Mouse (Mus musculus): ENCODE results near the gene Fbxo17.

Gene Fbxo17

DNA sequence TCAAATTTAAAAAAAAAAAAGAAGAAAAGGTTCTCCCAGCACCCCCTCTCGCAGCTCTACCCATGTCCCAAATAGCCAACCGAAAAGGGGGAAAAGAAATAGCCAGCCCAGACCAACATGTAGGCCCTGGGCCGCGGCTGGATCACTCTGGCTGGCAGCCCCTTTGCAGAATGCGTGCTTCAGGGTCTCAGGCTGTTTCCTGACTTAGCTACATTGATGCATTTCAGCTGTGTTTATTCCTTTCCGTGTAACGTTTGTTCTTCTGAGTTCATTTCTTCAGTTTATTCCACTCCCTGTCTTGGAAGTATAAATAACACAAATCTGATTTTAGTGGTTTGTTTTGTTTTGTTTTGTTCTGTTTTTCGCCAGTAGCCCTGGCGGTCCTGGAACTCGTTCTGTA lies 1.1 kb downstream of the Fbxo17 start:
- no peak for DNase-seq (ENCODE audit: low read depth, low spot score)

DNA sequence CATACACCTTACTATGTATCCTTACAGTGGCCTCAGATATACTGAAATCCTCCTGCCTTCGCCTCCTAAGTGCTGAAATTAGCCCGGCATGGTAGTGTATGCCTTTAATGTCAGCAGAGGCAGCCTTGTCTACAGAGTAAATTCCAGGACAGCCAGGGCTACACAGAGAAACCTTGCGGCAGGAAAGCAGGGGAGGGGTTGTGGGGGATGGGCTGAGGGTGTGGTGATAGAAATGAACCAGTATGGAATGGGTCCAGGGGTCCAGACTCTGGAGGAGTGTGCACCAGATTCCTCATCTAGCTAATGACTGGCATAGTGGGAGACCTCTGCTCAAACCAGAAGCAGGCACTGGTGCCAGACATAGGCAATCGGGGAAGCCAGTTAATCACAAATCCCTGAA lies 2.6 kb downstream of the Fbxo17 start:
- DNase-seq (ENCODE audit: low read depth, low spot score), result no peak

DNA sequence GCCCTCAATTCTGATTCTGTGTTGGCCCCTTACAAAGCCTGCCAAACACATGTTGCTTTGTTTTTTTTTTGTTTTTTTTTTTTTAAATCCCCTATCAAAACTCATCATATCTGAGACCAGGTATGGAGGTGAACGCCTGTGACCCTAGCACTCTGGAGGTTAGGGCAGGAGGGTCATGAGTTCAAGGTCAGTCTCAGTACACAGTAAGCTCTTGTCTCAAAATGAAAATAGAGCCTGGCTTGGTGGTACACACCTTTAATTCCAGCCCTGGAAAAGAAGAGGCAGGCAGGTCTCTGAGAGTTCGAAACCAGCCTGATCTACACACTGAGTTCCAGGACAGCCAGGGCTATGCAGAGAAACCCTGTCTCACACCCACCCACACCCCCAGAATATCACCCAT lies 3.0 kb downstream of the Fbxo17 start:
- DNase-seq (ENCODE audit: low read depth, low spot score), result no peak

DNA sequence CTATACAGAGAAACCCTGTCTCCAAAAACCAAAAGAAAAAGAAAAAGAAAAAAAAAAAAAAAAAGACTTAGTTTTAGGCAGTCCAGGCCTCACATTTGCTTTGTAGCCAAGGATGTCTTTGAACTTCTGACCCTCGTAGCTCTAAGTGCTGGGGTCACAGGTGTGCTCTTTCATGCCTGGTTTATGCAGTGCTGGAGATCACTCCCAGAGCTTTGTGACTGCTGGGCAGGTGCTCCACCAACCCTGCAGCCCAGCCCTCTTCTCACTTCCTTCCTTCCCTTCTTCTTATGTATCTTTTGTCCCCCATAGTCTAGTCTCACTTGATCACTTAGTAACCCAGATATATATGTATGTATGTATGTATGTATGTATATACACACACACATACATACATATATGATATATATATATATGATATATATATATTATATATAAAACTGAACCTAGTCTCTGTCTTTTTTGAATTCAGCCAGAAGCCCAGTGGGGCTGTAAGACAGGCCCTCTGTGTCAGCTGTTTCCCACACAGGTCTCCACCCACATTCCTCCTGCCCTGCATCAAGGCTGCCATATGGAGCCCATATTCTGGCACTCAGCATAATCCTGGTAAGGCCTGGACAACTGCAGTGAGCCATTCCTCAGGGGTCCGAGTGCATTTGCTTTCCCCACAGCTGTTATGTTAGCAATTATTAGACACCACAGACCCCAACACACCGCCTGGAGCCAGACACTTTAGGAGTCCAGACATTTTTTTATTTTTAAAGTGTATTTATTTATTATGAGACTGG lies 4.3 kb downstream of the Fbxo17 start:
- no peak for DNase-seq (ENCODE audit: low read depth, low spot score)

DNA sequence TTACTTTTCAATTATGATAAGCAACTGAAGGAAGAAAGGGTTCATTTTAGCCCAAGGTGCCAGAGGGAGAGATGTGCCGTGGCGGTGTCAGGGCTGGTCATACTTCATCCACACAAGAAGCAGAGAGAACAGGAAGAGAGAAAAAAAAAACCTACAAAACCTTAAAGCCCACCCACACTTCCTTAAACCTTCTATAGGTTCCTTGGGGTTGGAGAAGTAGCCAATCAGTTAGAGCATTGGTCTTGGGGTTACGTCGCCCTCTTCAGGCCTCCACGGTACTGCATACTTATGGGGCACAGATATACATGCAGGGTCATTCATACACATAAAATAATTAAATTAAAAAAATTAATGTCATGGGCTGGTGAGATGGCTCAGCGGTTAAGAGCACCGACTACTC lies 5.5 kb downstream of the Fbxo17 start:
- DNase-seq (ENCODE audit: low read depth, low spot score), result no peak

DNA sequence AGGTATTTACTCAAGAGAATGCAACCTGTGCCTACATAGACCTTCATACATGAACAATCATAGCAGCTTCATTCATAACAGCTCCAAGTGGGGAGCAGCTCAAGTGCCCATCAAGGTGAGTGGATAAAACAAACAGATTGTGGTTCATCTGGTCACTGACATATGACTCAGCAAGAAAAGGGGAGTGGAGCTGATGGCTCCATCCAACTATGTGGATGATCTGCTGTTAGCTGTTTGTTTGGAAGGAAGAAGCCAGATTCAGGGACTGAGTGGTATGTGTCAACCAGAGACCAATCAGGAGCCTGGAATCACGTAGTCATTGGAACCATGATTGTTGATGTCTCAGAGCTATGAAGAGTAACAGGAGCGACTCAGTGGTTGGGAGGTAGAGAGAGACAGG lies 8.0 kb downstream of the Fbxo17 start:
- no peak for DNase-seq (ENCODE audit: low read depth, low spot score)

DNA sequence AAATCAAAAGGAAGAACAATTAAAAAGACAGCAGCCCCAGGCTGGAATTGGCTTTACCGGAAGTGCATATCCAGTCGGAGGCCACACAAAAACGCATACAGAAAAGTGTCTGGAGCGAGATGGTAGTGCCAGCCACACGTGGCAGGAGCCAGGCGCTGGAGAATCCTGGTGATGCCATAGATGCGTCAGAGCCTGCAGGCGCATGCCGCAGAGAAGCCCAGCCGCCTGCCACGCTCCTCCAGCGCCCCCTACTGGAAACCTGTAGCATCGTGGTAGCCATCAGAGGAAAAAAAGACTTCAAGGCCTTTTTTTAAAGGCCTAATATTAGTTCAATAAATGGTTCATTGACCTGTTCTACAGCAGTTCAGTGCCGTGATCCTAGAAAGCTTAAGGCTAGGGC lies 10.0 kb downstream of the Fbxo17 start:
- no peak for DNase-seq (ENCODE audit: low read depth, low spot score)

DNA sequence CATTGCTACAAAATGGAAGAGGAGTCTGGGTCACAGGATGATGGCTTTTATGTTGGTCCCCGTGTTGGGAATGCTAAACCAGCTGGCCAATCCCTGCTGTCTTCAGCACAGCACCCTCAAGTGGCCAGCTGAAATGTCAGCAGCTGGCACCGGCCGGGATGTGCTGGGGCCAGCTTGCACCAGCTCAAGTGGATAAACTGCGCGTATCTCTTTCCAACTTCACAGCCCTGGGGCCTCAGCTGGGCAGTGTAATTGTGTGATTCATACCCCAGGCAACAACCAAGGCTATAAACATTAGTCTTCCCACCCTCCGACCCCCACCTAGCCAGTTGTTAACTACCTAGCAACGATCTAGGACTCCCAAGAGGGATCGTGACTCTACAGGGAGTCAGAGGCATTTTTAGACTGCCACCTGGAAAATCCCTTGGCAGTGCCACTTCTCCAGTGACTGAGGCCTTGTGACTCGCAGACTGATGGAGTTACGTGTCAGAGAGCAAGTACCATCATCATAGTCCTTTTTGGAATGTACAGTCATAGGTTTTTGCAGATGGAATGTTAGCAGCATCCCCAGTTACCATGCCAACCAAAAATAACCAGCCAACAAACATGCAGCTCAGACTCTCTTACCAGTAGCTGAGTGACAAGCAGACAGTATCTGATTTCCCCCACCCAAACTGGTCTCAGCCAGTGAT lies 11.2 kb downstream of the Fbxo17 start:
- no peak for DNase-seq (ENCODE audit: low read depth, low spot score)

DNA sequence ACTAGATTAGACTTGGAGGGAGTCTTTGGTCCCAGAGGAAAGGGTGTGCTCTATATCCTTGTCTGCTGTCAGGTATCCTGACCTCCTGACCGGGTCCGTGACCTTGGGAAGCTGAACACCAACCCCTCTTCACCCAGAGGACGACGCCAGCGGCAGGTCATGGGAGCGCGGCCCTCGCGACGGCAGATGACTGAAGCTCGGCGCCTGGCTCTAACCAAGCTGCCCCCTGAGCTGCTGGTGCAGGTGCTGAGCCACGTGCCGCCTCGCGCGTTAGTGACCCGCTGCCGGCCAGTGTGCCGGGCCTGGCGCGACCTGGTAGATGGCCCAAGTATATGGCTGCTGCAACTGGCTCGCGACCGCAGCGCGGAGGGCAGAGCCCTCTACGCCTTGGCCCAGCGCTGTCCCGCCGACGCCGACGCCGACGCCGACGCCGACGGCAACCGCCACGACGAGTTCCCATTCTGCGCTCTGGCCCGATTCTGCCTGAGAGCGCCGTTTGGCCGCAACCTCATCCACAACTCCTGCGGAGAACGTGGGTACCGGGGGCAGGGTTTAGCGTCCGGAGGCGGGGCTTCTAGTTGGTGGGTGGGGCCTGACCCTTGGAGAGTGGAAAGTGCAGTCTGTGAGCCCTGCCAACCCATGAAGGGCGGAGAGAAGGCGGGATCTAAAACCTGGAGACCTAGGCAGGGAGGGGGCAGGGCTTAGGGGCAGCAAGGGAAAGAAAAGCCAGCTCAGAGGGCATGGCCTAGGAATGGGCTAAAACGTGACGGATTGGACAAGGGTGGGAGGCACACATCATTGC lies 15.9 kb downstream of the Fbxo17 start:
- DNase-seq (ENCODE audit: low read depth, low spot score), result peak; percentile 89

DNA sequence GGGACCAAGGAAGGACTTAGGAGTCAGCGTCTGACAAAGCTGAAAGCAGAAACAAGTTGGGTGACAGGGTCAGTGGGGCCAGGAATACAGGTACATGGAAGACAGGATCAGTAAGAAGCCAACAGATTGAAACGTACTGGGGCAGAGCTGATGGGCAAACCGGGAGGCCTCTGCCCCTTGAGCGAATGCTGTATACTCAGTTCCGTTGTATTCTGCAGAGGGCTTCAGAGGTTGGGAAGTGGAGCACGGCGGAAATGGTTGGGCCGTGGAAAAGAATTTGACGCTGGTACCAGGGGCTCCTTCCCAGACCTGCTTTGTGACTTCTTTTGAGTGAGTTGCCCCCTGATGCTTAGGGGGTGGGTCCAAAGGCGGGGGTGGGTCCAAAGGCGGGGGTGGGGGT lies 16.6 kb downstream of the Fbxo17 start:
- no peak for DNase-seq (ENCODE audit: low read depth, low spot score)

DNA sequence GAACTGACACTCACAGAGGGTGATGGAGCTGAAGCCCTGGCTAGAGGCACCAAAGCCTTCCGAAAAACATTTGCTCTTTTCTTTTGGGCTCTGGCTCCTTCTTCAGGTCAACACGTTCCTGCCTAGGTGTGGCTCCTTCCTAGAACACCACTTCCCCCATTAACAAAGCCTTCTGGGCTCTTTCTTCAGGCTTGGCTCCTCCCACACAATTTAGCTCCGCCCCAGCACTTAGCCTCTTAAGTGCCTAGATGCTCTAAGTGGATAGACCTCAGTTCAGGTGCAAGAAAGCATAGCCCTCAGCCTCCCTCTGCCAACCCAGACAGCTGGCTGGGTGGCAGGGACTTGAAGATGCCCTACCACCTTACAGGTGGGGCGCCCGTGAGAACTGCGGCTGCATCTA lies 19.1 kb downstream of the Fbxo17 start:
- no peak for DNase-seq (ENCODE audit: low read depth, low spot score)

DNA sequence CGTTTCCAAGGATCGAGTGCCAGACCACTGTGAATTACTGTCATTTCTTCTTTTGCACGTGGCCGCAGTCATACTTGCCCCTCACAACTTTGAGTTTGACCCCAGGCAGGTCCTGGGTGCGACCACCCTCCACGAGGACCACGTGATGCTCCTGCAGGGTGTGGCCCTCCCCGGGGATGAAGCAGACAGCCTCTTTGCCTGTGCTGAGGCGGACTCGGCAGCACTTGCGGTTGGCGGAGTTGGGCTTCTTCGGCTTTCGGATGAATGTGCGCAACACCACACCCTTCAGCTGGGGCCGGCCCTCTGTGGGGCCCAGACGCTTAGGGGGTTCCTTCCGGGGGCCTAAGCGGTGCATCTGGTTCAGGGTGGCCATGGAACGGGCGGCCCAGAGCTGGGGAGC lies 23.2 kb downstream of the Fbxo17 start:
- no peak for DNase-seq (ENCODE audit: low read depth, low spot score)

DNA sequence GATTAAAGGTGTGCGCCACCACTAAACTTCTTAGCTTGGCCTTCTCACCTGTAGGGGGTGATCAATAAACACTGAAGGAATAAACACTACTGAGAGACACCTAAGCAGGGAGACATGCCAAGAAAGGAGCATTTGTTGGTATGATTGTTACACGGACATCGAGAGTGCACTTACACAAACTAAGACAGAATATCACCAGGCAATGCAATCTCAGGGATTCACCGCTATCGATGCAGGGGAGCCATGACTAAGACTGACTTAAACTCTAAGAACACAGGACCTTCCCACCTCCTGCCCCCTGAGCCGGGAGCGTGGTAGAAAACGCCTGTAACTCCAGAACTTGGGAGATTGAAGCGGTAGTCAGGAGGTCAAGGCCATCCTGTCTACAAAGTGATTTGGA lies 24.3 kb downstream of the Fbxo17 start:
- DNase-seq (ENCODE audit: low read depth, low spot score), result no peak

DNA sequence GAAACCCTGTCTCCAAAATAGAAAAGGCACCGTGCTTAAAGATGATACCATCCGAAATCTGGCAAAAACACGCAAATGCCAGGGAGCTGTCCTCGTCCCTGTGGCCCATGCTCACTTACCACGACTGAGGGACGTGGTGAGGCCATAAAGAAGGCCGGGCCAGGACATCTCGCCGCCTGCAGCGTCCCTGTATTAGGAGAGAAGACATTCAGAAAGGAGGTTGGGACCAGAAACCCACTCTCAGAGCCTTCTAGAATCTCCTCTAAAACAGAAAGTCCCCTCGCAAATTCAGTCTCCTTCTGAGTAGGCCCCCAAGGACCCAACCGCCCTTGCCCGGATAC lies 24.7 kb downstream of the Fbxo17 start:
- DNase-seq (ENCODE audit: low read depth, low spot score), result no peak

DNA sequence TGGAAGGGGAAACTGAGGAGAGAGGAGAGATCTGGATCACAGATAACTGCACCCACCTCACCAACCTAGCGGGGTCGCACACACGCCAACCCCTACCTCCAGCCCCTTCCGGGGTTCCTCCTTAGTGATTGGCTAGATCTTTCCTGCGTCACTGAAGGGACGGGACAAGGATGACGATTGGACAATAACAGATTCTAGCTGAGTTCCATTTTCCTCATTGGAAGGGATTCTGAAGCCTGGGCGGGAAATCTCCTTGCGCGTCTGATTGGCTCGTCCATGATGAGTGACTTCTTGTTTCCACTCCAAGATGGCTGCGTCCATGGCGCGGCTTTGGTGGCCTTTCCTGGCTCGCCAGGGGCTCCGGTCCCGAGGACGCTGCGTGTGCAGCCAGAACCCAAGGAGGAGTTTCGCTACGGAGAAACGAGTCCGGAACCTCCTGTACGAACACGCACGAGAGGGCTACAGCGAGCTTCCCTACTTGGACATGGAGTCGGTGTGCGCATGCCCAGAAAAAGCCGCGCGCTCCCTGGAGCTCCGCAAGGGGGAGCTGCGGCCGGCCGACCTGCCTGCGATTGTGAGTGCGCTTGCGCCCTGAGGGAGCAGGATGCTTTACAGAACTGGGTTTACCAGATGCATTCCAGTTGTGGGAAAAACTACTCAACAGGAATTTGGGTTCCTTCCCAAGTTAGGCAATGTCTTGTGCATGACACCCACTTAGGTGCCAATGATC lies 25.3 kb downstream of the Fbxo17 start, which contains the start of the genes Mrps12 and Sars2:
Mrps12 (minus strand) TSS at position 112 of the 730 bp plus-strand sequence.
Sars2 (plus strand) TSS at position 284 of the 730 bp plus-strand sequence.
- peak; percentile 91 for DNase-seq (ENCODE audit: low read depth, low spot score)

DNA sequence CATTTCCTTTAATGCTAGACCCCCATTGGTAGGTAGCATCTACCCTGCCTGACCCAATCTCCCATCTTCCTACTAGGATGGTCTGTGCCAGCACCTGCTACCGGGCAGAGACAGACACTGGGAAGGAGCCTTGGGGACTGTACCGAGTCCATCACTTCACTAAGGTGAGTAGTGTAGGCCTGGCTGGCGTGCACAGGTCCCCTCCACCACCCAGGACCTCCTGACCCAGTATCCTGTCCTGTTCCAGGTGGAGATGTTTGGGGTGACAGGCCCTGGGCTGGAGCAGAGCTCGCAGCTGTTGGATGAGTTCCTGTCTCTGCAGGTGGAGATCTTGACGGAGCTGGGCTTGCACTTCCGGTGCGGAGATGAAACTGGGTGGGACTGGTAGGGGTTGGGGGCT lies 33.3 kb downstream of the Fbxo17 start:
- no peak for DNase-seq (ENCODE audit: low read depth, low spot score)

DNA sequence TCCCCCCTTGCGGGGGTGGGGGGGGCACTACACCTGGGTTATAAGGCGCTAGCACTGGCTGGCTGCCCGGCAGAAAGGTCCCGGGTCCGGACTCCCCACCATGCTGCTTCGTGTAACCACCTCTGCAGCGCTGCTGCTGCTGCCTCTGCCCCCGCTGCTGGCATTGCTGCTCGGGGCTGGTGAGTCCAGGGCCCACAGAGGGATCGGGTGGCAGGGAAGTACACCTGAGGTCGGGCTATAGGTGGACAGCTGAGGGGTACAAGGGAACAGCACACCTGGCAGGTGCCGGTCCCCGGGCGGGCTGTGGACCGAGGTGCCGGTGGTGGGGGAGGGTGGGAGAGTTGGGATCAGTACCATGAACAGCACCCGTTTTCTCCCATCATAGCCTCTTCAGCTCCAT lies 39.5 kb downstream of the Fbxo17 start, which contains the start of gene Ccer2:
Ccer2 (plus strand) TSS at position 96 of the 400 bp plus-strand sequence.
- DNase-seq (ENCODE audit: low read depth, low spot score), result no peak

DNA sequence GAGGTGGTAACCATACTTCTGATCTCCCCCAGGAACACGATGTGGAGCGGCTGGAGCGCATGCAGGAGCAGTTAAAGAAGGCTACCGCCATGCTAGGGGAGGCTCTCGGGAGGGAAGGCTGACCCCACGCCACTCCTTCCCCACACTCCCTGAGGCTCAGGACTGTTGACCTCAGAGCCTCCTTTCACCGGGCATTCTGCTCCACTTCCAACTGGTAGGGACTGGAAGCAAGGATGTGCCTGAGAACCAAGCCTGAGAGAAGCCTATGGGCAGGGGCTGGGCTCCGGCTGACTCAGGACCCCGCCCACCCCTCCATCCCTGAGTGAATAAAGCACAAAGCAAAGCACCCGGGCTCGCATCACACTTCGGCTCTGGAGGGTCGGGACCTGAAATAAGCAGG lies 42.0 kb downstream of the Fbxo17 start:
- DNase-seq (ENCODE audit: low read depth, low spot score), result no peak

DNA sequence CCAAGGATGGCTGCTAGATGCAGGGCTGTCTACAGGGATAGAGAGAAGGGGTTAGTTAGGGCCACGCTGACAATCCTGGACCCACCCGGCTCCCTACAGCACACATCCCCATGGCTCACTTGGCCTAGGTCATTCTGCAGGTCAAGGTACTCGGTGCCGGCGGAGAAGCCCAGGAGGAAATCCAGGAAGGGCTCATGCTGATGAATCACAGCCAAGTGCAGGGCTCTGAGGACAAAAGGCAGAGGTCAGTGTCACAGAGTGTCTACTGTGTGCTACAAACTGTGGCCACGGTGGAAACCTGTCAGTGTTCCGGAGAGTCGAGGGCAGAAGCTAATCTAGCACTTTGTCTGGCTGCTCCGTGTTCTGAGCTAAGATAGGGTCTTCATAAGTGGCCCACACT lies 45.3 kb downstream of the Fbxo17 start:
- DNase-seq (ENCODE audit: low read depth, low spot score), result no peak

DNA sequence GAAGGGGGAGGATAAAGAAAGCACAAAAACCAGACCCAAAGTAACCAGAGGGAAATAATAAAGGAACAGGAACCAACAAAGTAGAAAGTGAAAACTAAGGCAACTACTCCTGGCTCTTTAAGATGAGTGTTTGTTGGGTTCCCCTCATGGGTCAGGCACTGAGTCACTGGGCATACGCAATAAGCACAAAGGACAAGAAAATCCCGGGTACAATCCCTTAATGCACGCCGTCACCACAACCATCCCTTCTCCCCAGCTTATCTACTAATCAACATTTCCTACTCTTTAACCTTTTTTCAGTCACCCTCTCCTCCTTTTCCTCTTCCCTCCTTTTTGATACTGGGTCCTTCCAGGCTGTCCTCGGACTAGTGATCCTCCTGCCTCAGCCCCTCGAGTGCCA lies 48.6 kb downstream of the Fbxo17 start:
- DNase-seq (ENCODE audit: low read depth, low spot score), result no peak

DNA sequence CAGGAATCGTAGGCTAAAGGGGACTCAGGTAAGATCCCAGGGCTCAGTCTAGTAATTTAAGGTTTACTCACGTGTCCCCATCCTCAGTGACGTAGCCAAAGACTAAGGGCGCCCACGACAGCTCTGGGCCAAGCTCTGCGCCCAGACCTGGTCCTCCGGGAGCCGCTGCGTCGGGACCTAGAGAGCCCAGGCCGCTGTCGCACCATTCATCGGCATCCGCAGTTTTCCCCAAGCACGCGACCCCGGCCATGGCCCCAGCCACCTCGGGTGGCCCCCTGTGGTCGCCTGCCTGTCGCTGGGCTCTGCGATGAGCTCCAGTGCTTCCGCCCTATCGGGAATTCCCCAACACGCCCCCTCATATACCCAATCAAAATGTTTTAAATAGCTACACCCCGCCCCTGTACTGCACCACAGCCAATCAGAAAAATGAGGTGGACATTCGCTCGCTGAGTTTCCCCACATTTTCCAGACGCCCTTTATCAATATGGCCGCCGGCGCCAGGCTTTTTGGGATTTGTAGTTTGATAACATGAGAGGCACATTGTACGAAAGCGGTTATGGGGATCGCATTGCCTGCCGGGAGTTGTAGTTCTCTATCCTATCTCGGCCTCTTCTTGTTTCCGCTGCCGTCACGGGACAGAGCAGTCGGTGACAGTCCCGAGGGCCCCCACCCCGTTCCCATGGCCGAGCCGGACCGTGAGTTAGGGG lies 49.7 kb downstream of the Fbxo17 start, which contains the start of gene Sirt2:
Sirt2 (plus strand) TSS at position 563 of the 707 bp plus-strand sequence.
- peak; percentile 93 for DNase-seq (ENCODE audit: low read depth, low spot score)
